Mouse (Mus musculus) yolk sac, embryonic 10.5 days (tissue): Measurements from ENCODE around the gene Olfr251.
"Not testable (repeated sequence)": the region's sequence is repeated elsewhere in the genome, so short reads cannot be mapped to it uniquely, and the experiment has no call there.

Experiments
- DNase-seq: peaks from one replicate; pipeline ENCODE4 v3.0.0-alpha.2; 2017; ENCODE audit warnings: low spot score

The Olfr251 gene

GRCm38 (mm10) chr9:38376786-38377185 lies at the start of gene Olfr251:
Olfr251 (plus strand) TSS chr9:38377086.
- DNase-seq: no peak

- no peak for DNase-seq
These were observed 48.1 kb upstream of the Olfr251 start, which contains the start of gene Olfr25 for GRCm38 (mm10) chr9:38328760-38329159. Olfr25 (plus strand) TSS chr9:38329060.

- DNase-seq: no peak
These were observed 28.8 kb upstream of the Olfr251 start, which contains the start of gene Olfr898 for GRCm38 (mm10) chr9:38348111-38348510. Olfr898 (plus strand) TSS chr9:38348411.

DNA sequence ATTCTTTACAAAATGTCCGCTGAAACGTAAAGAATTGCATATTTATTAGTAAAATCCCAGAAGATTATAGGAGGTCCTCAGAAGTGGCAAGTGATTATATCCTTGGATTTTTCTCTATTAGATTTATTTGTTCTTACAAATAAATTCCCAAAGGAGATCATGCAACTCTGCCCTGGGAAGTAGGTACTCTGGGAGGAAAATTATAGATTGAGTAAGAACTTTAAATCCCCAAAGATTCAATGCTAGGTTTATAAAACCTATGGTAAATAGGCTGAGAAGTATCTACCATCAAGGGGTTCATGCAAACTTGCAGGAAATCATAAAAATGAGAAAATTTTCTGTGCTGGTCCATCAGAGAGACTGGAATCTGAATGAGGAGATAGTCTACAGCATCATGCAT lies 10.3 kb upstream of the Olfr251 start, which contains the start of gene Olfr250:
Gene Olfr250, plus strand, starts transcription at position 301 of the 400 bp plus-strand sequence.
- no peak for DNase-seq

GRCm38 (mm10) chr9:38401398-38401797 lies 24.5 kb downstream of the Olfr251 start, which contains the start of gene Olfr147:
Olfr147 (plus strand) TSS chr9:38401698.
- no peak for DNase-seq

DNA sequence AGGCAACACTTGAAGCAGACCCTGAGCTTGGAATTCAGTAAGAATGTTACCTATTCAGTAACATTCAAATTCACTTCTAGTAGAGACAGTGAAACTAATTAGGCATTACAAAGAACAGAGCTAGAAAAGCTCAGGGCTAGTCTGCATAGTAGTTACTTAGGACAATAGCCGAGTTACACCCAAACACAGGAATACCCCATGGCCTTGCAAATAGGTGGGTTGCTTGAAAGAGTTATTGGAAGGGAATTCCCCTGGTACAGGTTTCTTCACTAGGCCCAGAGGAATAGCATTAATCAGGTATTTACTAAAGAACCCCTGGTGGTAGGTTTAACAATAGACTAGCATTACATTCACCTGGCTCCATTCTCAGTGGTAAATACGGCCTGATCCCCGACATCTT lies 30.6 kb downstream of the Olfr251 start:
- not testable (repeated sequence) for DNase-seq

GRCm38 (mm10) chr9:38413502-38413901 lies 36.6 kb downstream of the Olfr251 start:
- DNase-seq: peak; percentile 7

- DNase-seq: no peak
These were observed 46.9 kb downstream of the Olfr251 start for GRCm38 (mm10) chr9:38423801-38424200.

DNA sequence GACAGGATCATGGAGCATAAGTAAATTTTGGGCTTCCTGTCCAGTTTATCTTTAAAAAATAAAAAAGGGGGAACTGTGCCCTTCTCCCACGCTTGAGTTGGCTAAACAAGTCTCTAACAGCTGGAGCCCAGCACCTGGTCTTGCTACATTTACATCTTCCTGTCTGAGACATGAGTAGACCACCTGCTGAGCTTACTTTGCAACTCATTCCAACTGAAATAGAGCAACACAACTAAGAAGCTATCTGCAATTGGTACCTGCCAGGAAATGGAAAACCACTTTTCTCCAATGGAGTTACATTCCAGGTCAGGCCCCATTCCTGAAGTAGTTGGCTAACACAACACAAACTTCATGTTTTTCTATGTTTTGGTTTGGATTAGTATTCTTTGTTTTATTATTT lies 50.1 kb downstream of the Olfr251 start:
- no peak for DNase-seq

DNA sequence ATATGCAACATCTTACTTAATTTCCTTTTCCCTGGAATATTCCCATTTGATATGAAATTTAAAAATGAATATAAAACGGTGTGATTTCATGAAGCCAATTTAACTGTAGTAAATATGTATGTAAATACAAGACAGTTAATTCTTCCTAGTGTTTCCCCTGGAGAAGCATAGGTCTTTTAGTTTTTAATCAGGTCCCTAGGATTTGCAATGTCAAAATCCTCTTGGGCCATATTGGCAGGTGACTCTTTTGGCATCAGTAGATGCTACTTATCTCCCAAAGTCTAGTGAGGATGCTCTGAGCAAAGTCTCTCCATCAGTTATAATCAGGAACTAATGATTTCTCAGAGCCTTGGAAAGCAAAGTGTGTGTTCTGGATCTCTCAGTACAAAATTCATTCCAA lies 52.3 kb downstream of the Olfr251 start, which contains the start of gene Olfr901:
Gene Olfr901, plus strand, starts transcription at position 301 of the 400 bp plus-strand sequence.
- DNase-seq: no peak
